Mouse (Mus musculus): ENCODE measurements around the gene Tcf7l1.

Gene Tcf7l1

DNA sequence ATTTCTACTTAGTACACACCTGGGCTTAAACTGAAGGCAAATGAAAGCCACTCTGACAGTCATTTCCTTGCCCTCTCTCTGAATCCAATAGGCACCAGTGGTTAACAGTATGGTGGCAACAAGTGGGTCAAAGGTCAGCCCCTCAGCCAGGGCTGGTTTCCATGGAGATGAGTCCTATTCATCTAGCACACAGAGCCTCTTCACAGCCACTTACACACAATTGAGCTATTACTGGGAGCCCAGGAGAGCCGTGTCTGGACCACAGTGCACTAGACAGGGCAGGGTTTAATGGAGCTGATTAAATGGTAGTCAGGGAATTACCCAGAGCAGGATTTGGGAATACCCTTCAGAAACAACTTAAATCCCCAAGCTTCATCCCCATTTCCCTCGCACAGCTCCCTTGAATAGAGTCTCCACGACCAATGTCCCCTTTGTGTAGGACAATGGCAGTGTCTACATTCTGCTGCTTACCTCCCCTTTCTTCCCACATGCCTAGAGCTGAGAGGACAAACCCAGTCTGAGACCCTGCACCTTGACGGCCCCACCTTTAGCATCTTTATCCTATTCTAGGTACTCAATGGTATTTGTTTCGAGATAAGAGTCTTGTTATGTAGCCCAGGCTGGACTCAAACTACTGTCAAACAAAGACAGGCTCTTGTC is 89.5 kb downstream of the Tcf7l1 start:
- no peak for DNase-seq (ENCODE audit: low spot score)

DNA sequence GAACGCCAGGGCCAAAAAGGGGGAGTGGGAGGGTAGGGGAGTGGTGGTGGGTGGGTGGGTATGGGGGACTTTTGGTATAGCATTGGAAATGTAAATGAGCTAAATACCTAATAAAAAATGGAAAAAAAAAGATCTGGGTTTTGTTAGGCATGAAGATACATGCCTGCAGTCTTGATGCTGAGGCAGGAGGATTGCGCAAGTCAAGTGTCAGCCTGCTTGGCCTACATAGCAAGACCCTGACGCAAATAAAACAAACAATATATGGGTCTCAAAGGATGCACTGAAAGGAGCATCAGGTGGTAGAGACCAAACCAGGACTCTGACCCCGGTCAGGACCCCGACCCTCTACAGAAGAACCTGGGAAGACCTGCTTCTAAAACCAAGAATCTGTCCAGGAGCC is 90.5 kb downstream of the Tcf7l1 start:
- no peak for DNase-seq (ENCODE audit: low spot score)

DNA sequence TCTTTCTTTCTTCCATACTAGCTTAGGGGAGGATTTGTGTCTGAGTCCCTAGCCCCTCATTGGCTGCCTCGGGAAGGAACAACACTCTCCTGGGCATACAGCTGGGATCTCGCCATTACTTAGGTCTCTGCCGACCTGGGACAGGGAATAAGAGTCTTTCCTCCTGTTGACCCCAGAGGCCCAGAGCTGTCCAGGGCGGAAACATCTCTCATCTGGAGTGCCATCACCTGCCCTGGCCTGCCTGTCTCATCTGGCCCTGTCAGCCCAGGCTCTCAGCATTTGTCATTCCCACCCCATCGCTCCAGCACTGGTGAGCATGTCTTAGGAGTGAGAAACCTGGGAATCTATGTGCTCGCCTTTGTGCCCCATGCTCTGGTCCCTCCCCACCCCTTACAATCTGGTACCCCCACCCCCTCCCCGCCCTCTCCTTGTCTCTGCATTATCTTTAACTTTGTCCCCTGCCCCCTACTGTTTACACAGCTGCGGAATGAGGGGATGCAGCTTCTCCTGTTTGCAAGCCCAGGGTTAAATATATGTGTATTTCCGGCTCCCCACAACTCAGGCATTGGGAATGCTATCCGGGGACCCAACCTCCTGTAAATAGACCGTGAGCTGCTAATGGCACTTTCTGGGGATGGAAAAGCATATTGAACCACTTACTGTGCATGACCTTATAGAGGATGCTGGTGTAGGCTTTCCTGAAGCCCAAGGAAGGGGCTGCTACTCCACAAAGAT is 92.3 kb downstream of the Tcf7l1 start:
- no peak for DNase-seq (ENCODE audit: low spot score)

DNA sequence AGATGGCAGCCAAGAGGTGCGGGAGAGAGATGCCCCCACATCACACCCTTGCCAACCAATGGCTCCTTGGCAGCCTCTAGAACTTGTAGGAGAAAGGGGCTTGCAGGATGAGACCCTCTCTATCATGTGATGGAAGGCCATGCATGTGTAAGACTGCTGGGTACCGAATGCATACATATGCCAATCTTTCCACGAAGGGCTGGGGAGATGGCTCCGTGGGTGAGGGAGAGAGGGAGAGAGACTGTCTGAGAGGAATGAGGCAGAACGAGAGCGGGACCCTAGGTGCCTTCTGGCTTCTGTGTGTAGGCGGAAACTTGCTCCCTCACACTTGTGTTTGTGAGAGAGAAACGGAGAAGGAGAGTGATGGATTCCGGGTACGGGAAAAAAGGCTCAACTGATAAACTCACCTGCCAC is 94.3 kb downstream of the Tcf7l1 start:
- DNase-seq (ENCODE audit: low spot score) = no peak

DNA sequence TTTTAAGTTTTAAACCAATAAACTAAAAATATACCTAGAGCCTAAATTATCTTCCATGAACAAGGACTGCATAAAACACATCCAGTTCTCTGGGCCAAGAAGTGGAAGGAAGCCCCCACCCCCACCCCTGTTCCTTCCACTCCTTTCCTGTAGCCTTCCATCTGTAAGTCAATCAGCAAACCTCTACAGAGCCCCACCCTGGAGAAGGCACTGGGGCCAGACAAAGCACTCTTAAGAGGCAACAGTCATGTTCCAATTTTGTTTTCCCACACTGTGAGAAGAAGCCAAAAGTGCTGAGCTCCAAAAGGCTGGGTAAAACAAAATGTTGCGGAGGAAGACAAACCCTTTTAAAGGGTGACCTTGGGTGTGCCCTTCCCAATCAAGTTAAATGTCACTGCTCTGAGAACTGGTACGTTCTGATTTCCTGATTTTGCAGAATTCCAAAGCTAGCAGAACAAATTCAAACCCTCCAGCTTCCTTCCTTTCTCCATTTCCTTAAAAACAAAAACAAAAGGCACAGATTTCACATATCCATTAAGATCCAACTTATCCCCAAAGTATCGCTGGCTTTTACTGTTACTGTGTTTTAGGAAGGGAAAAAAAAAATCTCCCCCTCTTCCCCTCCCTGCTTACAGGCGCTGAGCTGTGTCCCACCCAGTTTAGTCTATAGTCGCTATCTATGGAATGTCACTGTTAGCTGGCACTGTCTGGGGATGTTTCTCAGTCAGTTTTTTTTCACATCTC is 94.8 kb downstream of the Tcf7l1 start:
- DNase-seq (ENCODE audit: low spot score) = no peak

DNA sequence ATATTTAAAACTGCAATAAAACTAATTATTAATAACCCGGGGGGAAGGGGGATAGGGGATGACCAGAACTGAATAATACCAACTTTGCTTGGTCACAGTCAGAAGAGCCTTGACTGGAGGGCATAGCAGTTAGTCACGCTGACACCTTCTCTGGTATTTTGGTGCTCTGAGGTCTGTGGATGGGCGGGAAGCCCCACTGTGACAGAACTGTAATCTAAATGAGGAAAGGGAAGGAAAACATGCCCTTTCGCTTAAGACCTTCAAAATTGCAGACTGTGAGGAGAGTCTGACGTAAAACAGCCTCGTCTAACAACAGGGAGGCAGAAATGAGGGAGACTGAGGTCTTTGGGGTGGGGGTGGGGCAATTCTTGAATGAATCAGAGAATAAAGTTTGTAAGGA is 96.6 kb downstream of the Tcf7l1 start:
- DNase-seq (ENCODE audit: low spot score) = no peak

DNA sequence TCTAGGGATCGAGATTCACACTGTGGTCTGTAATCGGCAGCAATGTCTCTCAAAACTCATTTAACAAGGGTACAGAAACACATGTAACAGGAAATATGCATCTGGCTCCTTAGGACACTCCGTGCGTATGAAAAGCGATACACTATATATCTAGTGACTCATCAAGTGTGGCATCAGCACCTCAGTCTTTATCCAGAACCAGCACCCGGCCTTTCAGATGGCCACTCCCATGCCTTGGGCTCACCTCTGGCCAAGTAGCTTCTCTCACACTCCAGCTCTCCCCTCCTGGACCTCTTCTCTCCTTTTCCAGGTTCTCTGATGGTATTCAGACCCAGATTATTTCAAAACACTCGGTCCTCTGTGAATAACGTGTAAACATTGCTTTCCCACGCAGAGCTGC is 97.5 kb downstream of the Tcf7l1 start:
- DNase-seq (ENCODE audit: low spot score) = no peak

DNA sequence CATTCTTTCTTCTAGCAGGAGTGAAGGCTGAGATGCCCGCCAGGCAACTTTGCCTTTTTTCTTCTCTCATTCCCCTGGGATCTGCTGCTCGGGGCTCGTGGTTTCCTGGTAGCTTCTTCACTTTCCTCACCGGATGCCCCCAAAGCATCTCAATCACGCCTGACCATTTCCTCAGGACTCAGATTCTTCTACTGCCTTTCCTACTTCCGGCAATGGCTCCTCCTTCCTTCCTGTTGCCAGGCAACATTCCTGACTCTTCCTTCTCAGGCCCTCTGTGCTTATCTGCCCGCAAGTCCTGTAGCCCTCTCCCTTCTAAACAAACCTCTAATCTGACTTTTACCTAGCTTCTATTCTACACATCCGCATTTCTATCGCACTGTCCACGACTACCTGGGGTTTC is 98.5 kb downstream of the Tcf7l1 start:
- DNase-seq (ENCODE audit: low spot score) = no peak

DNA sequence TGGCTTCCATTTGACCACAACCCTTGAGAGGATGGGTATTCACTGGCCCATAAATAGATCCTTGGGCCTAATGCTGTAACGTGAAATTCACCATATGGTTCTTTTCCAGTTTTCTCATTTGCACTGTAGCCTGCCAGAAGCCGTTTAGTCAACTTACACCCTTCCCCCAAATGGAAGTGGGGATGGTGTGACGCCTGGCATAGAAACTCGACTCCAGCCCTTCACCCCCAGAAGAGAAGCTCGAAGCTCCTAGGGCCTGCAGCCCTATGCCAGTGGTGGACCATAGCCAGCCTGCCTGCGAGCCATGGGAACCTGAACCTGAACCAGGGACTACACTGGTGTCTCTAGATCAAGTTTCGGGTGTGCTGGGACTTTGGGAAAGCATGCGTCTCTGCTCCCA is 99.1 kb downstream of the Tcf7l1 start:
- DNase-seq (ENCODE audit: low spot score) = no peak

DNA sequence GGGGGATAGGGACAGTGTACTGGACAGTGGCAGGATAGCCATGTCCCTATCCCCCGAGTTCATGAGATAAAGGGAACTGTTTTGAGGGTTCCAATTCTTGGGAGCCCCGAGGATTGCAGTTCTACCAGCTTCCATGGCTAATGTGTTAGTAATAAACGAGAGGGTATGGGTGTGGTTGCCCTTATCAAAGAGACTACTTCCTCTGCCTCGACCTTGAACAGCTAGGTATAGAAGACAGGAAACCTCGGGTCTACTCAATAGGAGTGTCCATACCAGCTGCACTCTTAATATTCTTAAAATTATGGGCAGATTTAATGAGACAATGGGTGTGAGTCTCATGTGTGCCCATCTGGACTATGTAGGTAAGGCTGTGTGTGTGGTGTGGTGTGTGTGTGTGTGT is 100.0 kb downstream of the Tcf7l1 start:
- DNase-seq (ENCODE audit: low spot score) = no peak

DNA sequence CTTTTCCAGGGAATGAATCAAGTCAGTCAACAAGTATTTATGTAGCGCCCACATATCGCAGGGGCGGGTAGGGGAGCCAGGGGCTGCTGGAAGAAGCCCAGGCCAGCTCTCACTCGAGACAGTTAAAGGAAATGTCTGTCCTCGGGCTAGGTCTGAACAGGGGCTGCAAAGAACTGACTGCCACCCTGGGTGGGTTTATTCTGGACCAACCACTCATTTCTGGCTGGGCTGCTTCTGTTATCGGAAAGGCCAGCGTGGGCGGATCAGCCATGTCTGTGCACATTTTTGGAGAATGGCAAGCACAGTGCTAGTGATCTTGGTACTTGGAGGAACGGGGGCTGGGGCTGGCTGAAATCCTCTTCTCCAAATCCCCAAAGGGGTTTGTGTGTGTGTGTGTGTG is 103.9 kb downstream of the Tcf7l1 start:
- DNase-seq (ENCODE audit: low spot score) = peak; percentile 69

DNA sequence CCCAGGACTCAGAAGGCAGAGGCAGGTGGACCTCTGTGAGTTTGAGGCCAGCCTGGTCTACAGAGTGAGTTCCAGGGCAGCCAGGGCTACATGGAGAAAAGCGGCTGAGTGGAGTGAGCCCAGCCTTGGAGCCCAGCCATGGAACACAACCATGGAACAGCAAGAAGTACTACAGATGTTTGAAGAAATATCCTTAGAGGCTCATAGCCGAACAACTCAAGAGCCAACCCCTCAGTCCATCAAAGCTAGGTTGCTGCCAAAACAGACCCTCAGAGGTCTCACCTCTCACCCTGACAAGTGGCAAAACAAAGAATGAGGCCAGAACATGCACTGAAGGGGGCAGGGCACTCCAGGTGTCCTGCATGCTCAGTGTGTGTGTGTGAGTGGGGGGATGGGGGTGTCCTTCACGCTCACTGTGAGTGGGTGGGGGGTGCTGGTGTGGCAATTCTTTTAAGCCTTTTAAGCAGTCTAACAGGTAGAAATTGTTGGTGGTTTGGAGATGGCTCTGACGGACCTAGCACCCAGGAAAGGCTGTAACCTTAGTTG is 104.7 kb downstream of the Tcf7l1 start:
- DNase-seq (ENCODE audit: low spot score) = no peak

DNA sequence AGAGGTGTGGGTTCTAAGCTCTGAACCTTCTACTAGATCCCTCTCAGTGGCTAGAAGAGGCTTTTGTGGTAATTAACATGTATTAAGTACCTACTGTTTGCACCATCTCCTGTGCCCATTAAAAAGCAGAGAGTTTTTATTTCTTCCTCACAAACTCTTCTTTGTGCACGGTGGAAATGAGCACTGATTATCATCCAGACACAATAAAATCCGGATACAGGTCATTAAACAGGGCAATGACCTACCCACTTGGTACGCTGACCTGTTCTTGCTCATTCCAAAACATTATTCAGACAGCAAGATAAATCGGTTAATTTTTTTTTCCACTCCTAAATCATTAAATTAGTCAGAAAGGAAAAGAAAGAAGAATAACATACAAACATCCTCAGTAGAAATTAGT is 106.8 kb downstream of the Tcf7l1 start:
- no peak for DNase-seq (ENCODE audit: low spot score)

DNA sequence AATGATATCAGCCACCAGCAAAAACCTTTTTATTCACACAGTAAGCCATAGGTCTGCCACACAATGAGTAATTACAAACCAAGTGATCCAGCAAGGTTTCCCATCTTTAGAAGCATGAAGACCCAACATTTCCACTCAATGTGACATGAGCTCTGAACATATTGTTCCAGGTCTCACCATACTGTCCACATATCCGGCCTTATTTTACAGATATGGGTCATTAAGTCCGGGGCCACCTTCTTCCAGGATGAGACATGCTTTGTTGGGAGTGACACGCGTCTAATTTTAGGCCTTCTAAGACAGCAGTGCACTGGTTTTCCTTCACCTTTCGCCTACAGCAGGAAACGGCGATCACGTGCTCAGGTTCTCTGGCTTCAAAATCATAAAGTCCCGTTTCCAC is 108.1 kb downstream of the Tcf7l1 start:
- DNase-seq (ENCODE audit: low spot score) = no peak

DNA sequence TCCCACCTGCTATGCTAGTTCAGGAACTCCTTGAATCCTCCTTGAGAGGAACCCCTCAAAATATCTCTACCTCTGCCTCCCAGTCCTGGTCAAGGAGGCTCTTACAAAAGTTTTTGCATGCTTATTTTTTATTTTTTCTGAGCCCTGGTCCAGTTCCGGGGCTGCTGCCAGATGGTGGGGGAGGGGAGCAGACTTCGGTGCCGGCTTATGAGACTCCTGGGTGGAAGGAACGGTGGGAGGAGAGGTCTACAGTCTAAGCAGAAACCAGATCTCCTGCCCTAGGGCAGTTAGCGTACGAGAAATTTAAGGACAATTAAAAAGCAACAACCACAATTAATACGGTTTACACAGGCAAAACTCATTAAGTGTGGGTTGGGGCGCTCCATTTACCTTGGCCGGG is 110.4 kb downstream of the Tcf7l1 start:
- peak; percentile 75 for DNase-seq (ENCODE audit: low spot score)

DNA sequence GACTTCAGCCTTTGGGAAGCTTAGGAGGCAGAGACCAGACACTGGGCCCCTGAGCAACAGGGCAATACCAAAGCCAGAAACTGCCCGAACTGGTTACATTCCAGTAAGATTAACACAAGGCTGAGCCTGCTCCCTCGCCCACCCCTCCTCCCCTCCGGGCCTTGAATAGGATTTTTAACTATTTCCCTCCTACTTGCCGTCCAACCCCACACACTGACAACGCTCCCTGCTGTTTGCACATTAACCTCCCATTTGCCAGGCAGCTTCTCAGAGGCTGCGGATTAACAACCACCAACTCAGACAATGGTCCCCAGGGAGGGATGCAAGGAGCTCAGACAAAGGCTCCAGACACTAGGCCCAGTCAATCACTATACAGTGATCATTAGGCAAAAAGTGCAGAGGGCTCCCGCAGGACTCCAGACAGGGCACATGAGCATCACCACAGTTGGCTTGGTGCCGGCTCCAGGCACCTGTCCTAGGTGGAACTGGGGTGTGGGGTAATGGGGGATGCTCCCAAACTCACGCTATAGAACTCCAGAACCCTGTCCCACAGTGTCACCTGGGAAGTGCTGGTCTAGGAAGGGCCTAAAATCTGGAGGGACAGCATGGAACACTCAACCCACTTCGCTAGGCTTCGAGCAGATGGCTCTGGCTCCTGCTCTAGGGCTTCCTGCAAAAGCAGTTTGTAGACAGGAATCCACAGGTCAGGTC is 111.4 kb downstream of the Tcf7l1 start:
- peak; percentile 62 for DNase-seq (ENCODE audit: low spot score)

DNA sequence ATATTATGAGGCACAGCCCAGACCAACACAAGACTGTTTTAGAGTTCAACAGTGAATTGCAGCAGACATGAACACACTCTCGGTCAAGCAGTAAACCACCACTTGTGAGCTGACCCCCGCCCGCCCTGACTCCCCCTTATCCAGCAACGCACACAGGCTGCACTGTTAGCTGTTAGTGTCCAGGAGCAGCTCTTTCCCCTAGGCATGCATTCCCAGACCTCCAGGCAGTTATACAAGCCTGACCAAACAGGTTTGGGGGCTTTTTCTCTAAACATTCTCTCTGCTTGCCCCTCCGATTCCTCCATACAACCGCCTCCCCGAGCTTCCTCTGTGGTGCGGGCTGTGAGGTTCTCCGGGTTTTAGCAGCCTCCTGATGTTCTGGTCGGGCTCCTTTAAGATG is 112.0 kb downstream of the Tcf7l1 start:
- no peak for DNase-seq (ENCODE audit: low spot score)

DNA sequence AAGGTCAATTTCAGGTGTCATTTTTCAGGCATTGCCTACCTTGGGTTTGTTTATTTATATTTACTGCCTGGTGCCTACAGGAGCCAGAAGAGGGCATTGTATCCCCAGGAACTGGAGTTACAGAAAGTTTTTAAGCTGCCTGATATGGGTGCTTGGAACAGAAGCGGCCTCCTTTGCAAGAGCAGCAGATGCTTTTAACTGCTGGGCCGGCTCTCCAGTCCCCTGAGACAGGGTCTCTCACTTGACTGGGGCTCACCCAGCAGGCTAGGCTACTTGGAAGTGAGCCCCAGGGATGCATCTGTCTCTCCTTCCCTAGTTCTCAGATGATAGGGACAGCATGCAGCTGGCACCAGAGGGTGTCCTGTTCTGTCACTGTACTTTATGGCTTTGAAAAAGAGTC is 112.7 kb downstream of the Tcf7l1 start:
- no peak for DNase-seq (ENCODE audit: low spot score)

DNA sequence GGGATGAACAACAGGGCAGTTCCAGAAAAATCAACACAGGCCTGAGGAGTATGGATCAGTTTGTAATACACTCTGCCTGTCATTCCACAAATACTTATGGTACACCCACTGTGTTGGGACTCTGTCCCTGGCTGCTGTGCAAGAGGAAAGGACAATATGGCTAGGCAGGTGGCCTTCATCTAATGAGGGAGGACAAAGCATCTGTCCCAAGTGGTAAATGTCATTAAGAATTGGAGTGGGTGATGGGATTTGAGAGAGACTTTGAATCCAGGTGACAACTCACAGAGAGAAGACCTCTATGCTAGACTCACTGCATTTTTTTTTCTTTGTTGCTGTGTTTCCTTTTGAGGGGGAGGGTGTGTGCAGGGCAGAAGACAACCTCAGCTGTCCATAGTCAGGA is 115.3 kb downstream of the Tcf7l1 start:
- DNase-seq (ENCODE audit: low spot score) = no peak

DNA sequence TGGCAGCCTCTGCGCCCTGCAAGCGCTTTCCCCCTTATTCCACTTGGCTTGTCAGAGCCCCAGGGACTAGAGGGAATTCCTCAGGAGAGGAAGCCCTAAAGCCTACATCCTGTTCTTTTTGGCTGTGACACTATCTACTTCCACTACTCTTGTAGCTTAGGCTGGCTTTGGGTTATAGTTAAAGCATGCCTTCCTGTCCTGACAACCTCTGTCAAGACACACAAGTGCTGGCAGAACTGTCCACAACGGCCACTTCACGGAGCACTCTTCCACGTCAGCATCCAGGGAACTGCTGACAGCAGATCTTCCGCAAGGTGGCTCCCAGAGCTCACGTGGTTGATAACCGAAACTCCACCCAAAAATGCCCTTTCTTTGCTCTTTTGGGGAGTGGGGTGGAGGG is 117.9 kb downstream of the Tcf7l1 start:
- no peak for DNase-seq (ENCODE audit: low spot score)

DNA sequence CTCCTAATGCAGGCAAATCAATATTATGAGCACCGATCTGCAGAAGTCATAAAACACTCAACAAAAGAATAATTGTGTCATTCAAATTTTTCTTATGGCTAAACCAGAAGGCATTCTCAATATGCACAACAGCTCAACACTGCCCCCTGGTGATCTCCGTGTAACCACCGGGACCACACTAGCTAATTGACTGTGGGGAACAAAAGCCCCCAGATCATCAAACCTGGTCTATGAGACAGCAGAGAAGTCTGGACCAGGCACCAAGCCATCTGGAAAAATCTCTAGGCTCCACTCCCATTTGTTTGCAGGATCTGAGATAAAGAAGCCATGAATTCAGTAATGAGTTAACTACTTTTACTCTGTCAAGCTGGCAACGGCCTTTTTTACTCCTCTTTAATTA is 122.0 kb downstream of the Tcf7l1 start:
- peak; percentile 89 for DNase-seq (ENCODE audit: low spot score)

DNA sequence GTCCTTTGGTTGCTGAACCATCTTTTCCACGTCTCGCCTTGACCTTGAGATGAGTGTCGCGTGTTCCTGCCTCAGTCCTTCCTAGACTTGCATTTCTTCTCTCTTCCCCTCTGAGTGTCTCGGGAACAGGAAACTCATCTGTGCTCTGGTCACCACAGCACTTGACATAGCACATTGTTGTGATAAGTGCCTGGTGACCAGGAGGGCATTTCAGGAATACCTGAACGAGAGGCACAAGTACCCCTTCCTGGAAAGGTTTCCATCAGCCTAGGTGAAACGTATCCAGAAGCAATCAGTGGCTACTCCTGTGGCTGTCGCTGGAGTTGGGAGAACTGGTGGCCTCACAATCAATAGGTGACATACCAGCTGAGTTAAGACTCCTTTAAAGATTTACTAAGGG is 124.8 kb downstream of the Tcf7l1 start:
- no peak for DNase-seq (ENCODE audit: low spot score)
